Mouse (Mus musculus) pancreas, adult 10 weeks (tissue): ENCODE data around the gene Ddit4. TPM values are rescaled to one million over a fixed set of nuclear protein-coding genes. Genes with fewer than 3 reads are reported as not detected.

Experiments
- polyA plus RNA-seq: library from polyadenylated mRNA; stranded (reverse); fragments of 350-450 nt; fragmentation: Illumina TruSeq; extraction: RNeasy Lipid Tissue Mini Kit (QIAGEN cat#74804); gene quantifications from one replicate; pipeline ENCODE4 v1.2.3, GENCODE M21; 2015; ENCODE audit warnings: low read depth, low replicate concordance; ENCODE audit not compliant: insufficient read depth

Ddit4 gene
- polyA plus RNA-seq = 12.7 TPM

GRCm38 (mm10) chr10:59951211-59952151 lies at the start of gene Ddit4:
Gene Ddit4, minus strand, starts transcription at chr10:59951834.

Other genes with a start within 250 kb of the Ddit4 start
- gene Micu1, start 249.4 kb downstream of the Ddit4 start, polyA plus RNA-seq = 9.8 TPM
- gene Dnajb12, start 72.3 kb downstream of the Ddit4 start, polyA plus RNA-seq = 5.2 TPM
- 5.5 TPM for gene Ascc1, start 51.0 kb upstream of the Ddit4 start, polyA plus RNA-seq
- 13.8 TPM for gene Anapc16, start 51.3 kb upstream of the Ddit4 start, polyA plus RNA-seq
- gene Spock2, start 154.4 kb upstream of the Ddit4 start, polyA plus RNA-seq = 18.0 TPM